Mouse (Mus musculus) spleen, adult 18-20 months (tissue): ENCODE measurements around the gene Tnfrsf1a.

ENCODE experiments used
- DNase-seq, 2 experiments: peaks; one replicate each; pipeline ENCODE4 v3.0.0; 2022; ENCODE audit warnings: mixed read lengths in 2 of 2

Tnfrsf1a gene

DNA sequence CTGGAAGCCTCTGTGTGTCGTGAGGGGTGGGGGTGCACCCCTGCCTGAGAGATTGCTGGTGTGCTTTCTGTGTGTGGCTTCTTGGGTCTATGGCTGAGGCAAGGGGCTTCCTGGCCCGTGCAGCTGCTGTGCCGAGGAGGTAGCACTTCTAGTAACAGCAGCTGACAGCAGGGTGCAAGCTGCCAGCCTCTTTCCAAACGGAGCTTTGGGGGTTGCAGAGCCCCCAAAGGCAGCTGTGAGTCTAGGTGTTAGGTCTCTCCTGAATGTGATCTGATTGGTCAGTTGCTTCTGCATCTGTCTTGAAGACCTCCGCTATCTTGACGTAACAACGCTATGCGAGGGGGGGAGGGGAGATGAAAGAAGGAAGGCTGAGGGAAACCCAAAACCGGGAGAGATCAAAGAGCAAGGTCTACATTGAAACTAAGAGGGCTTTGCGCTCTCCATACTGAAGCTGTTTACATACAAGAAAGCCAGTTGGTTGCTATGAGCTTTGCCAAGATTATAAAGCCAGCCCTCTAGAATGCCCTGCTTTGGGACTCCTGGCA, 6.1 kb downstream of the Tnfrsf1a start:
- no peak for DNase-seq

- no peak for DNase-seq
Measured at GRCm38 (mm10) chr6:125356264-125356663, 7.1 kb downstream of the Tnfrsf1a start.

DNA sequence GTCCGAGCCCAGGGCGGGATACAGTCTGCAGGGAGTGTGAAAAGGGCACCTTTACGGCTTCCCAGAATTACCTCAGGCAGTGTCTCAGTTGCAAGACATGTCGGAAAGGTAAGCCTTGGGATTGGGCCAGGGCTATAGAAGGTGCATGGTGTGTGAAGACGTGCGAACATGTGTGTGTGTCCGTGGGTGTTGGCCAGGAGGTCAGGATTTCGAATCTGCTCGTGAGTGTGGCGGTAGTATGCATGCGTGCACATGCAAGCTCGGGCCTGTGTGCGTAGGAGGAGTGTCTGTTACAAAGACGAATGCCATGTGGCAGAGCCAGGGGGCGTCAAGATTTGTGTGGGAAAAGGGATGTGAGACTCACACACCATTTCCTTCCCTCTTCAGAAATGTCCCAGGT, 8.2 kb downstream of the Tnfrsf1a start:
- DNase-seq: no peak

GRCm38 (mm10) chr6:125359999-125360398, 10.8 kb downstream of the Tnfrsf1a start:
- DNase-seq: no peak

- DNase-seq: no peak
Measured at GRCm38 (mm10) chr6:125360846-125361245, 11.7 kb downstream of the Tnfrsf1a start.

GRCm38 (mm10) chr6:125361467-125362291, 12.5 kb downstream of the Tnfrsf1a start:
- DNase-seq: no peak

DNA sequence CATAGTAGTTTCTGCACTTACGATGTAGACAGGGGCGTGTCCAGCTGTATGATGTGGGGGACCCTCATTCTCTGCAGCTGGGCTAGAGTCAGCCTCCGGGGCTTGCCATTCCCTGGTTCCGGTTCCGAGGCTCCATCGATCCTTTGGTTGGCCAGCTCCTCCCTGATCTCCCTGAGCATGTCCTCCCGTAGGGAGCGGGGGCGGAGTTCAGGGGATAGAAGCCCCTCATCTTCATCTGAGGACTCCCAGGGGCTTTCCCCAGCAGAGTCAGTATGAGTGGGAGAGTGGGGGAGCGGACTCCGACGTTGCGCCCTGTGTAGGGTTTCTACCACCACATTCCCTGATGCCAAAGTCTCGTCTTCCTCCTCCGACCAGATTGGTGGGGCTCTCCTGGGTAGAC, 13.9 kb downstream of the Tnfrsf1a start:
- no peak for DNase-seq

- no peak for DNase-seq
Measured at GRCm38 (mm10) chr6:125363451-125364242, 14.5 kb downstream of the Tnfrsf1a start.

GRCm38 (mm10) chr6:125364448-125364847, 15.3 kb downstream of the Tnfrsf1a start:
- DNase-seq: no peak

DNA sequence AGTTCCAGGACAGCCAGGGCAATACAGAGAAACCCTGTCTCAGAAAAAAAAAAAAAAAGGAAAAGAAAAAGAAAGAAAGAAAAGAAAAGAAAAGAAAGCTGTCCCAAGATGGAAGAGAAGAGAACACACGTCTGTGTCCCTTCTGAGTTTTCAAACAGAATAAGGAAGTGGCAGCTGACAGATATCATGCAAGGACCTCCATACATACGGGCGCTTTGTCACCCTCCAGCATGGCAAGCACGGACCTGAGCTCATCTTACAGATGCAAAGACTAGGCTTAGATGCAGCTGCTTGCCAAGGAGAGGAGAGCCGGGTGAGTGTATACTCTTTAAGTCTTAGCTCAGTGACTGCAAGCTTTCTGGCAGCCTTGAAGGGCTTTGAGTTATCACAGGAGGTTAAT, 16.4 kb downstream of the Tnfrsf1a start:
- no peak for DNase-seq

- no peak for DNase-seq
Measured at GRCm38 (mm10) chr6:125366133-125366532, 17.0 kb downstream of the Tnfrsf1a start.

DNA sequence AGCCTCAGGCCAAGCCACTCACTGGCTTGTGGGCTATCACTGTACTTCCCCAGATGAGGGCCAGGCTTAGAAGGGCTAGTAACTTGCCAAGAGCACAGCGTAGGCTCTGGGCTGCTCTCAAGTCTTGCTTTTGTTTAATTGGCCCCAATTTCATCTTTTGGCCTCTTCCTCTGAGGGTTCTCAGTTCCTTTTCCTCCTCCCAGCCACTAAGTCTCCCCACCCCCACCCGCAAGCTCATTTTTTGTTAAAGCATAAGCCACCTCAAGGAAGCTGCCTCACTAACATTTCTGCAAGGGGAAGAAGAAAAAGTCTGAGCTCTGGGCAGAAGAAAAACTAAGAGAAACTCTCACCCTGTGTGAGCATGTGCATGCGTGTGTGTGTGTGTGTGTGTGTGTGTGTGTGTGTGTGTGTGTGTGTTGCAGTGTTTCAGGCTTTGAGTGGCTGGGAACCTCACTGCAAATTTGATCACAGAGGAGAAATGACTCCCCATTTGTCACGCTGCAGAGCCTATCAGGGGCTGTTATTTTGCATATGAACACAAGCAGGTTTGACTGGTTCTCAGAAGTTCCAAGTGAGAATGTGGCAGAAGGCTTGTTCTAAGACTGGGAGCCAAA, 18.7 kb downstream of the Tnfrsf1a start:
- no peak for DNase-seq

DNA sequence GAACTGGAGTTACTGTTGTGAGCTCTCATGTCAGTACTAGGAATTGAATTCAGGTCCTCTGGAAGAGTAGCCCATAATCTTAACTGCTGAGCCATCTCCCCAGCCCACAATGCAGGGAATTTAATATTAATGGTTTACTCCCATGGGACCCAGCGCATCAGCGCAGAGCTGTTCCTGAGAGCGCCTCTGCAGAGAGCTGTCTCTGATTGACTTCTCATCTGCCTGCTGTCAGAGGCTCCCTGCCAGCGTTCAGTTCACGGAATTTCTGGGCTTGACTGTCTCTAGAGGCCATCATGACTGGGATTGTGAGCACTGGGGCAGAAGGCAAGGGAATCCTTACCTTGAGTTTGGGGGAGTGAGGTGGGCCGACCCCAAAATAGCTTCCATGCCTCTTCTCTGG, 27.9 kb downstream of the Tnfrsf1a start:
- DNase-seq: no peak

GRCm38 (mm10) chr6:125377582-125378451, 28.7 kb downstream of the Tnfrsf1a start:
- peak; percentile 33 to 43 for DNase-seq

DNA sequence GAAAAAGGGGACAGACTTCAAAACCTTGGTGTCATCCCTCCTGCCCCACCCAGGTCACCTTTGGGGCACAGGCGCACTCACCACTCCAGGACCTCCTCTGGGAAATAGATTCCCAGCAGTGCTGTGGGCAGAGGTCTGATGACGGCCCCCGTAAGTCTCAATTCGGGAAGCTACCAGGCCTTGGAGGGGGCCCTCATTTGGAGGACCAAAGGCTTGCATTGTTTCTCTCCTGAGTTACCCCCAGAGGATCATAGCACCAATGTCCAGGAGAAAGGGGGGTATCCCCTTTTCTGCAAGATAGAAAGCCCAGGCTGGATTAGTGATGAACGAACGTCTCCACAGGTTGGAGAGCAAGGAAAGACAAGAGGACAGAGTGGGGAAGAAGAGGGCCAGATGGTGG, 29.5 kb downstream of the Tnfrsf1a start:
- DNase-seq: no peak

DNA sequence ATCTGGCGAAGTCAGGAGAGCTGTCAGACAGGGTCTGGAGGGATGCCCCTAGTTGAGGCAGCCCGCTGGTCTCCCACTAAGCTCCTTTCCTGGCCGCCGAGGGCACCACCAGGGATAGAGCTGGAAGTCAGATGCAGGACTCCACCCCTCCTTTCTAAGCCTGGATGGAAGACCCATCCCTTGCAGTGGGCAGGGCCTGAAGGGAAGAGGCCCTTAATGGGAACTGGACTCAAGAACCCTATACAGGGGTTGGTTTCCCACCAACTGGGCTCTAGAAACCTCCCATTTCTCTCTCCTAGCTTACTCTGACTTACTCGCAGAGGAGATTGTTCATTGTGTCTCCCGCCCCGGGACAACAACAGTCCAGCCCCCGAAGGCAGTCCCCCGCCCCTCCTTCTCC, 30.6 kb downstream of the Tnfrsf1a start:
- DNase-seq: no peak

DNA sequence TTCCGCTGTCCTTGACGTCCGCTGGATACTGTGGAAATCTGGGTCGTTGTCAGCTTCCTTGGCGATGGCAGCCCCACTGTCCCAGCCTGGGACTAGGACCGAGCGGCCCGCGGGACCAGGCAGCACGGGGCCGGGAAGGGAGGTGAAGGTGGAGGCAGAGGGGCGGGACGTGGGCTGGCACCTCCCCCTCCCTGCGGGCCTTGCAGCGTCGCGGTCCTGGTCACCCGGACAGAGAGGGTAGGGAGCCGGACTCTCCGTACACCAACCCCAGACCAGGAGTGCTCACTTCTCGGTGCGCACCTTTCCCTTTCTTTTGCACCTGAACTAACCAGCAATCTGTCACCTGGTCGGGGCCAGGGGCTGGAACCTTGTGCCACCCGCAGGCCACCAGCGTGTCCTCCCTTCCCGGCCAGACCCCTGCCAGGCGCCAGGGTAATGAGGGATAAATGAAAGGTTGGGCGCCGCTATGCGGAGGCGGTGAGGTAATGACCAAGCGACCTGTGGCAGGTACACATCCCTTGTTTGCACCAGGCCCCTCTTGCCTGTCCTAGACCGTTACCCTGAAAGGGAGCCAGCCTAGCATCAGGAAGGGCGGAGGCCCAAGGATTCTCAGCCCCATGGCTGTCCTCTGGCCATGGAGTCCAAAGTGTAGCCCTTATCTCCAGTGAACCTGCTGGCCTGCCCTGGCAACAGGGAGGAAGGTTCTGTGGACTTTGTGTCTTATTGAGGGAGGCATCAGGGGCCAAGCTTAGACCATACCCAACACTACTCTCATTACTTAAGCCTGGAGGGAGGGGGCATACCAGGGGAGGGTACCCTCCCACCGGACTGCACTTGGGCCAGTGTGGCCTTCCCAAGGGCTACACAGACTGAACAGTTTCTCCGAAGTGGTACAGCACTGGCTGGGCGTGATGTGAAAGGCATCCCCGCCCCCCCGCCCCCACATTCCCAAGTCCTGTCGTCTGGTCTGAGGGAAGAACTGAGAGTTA, 31.5 kb downstream of the Tnfrsf1a start, which contains the start of gene Plekhg6:
Gene Plekhg6 (minus strand): TSS at position 422 of the 989 bp plus-strand sequence.
- no peak for DNase-seq

DNA sequence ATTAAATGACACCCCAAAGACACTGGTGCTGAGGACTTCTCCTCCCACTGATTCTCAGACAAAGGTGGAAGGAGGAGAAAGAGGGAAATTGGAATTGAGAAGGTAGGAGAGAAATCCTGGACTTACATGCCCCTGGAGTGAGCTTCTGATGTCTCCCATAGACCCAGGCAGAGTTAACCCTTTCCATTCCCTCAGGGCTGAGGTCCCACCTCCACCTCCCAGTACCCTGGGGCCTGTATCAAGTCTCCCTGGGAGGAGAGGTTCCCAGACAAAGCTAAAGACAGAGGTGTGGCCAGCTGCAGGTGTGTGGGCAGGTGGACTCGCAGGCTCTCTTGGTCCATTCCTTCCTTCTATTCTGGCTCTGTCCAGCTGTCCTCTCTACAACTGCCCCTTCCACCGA, 32.9 kb downstream of the Tnfrsf1a start:
- DNase-seq: no peak

- no peak for DNase-seq
Measured at GRCm38 (mm10) chr6:125385066-125385974, 36.2 kb downstream of the Tnfrsf1a start.

GRCm38 (mm10) chr6:125386080-125386479, 36.9 kb downstream of the Tnfrsf1a start:
- no peak for DNase-seq
